Mouse (Mus musculus) heart, postnatal 0 days (tissue): ENCODE data around the gene Prss2. TPM values are rescaled to one million over a fixed set of nuclear protein-coding genes. Genes with fewer than 3 reads are reported as not detected.

Source experiments
- ATAC-seq: fragments of 200-750 bp; cut with Nextera tagmentation; 2 replicates; pipeline ENCODE4 v1.8.0; 2017; ENCODE audit warnings: low read depth, moderate number of reproducible peaks, moderate library complexity; ENCODE audit not compliant: insufficient read depth
- DNase-seq: peaks from one replicate; pipeline ENCODE4 v3.0.0-alpha.2; 2016; ENCODE audit warnings: low spot score
- H3K27ac ChIP-seq: fragments of 300-500 bp; sonication (generic); 2 replicates; pipeline ENCODE4 v1.5.1; 2014; ENCODE audit warnings: low read depth, mild to moderate bottlenecking
- H3K27me3 ChIP-seq: fragments of 300-500 bp; sonication (generic); 2 replicates; pipeline ENCODE4 v1.6.1; 2014; ENCODE audit warnings: low read length, mixed read lengths; ENCODE audit not compliant: control insufficient read depth, insufficient read depth
- H3K36me3 ChIP-seq: fragments of 300-500 bp; sonication (generic); replicated peaks from 2 replicates; pipeline ENCODE4 v1.6.1; 2014; ENCODE audit warnings: low read length, mixed read lengths; ENCODE audit not compliant: control insufficient read depth, insufficient read depth
- H3K4me1 ChIP-seq: fragments of 300-500 bp; sonication (generic); 2 replicates; pipeline ENCODE4 v1.6.1; 2014; ENCODE audit warnings: antibody characterized with exemption; ENCODE audit not compliant: control insufficient read depth, insufficient read depth
- H3K4me2 ChIP-seq: fragments of 300-500 bp; sonication (generic); 2 replicates; pipeline ENCODE4 v1.6.1; 2014; ENCODE audit warnings: low read depth, mild to moderate bottlenecking, low read length, moderate library complexity
- H3K4me3 ChIP-seq: fragments of 300-500 bp; sonication (generic); 2 replicates; pipeline ENCODE4 v1.5.1; 2014; ENCODE audit warnings: low read depth, low read length
- H3K9ac ChIP-seq: fragments of 300-500 bp; sonication (generic); replicated peaks from 2 replicates; pipeline ENCODE4 v1.6.1; 2014; ENCODE audit warnings: low read depth, low read length, mixed read lengths
- H3K9me3 ChIP-seq: fragments of 300-500 bp; sonication (generic); replicated peaks from 2 replicates; pipeline ENCODE4 v1.6.1; 2016; ENCODE audit warnings: low read length; ENCODE audit not compliant: control insufficient read depth
- CTCF ChIP-seq: IDR thresholded peaks from 2 replicates; pipeline ENCODE4 v1.5.1; 2016; ENCODE audit warnings: antibody characterized with exemption, control low read depth, low read depth
- EP300 ChIP-seq: IDR thresholded peaks from 2 replicates; pipeline ENCODE4 v1.6.1; 2016; ENCODE audit warnings: antibody characterized with exemption, low read depth
- WGBS: fragments of 180-500 bp; shearing (Covaris S2); extraction: QIAGEN DNeasy Blood & Tissue Kit; methylation state at CpG from one replicate; pipeline ENCODE4 v1.1.7; 2014; 5-methylcytosine and 5-hydroxymethylcytosine counted together
- polyA plus RNA-seq: library from polyadenylated mRNA; unstranded; fragments of >200 nt; fragmentation: Nextera tagmentation; extraction: Ambion mirVana; gene quantifications from 2 replicates; pipeline ENCODE4 v1.2.1, GENCODE M21; 2015
- total RNA-seq: library from RNA; depleted of rRNA; stranded (reverse); fragments of >200 nt; gene quantifications from 2 replicates; pipeline ENCODE4 v1.2.3, GENCODE M21; 2014; ENCODE audit warnings: low replicate concordance

The Prss2 gene
- total and polyA plus RNA-seq, 2 experiments from 2014 or later: not detected

DNA sequence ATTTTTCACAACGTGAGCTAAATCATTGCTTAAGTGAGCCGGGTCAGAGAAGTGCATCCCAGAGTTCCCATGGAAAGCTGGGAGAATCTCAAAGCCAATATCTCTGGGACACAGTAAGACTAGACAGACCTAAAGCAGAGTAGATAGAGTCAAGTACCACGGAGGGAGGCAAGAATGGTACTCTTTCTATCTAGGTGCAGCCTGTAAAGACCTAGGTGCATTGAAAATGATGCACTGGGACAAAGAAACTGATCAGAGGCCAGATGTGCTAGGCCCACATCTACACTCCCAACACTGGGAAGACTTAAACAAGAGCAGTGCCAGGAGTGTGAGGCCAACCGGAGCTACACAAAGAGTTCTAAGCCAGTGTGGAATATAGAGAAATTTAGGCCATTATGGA lies 23.7 kb downstream of the Prss2 start:
- Histone ChIP-seq H3K4me2 (peak overlapping the region; percentile 2; the same call in 1 of the 2 replicates), H3K27ac (no peak overlapping the region; the same call in 1 of the 2 replicates), H3K4me3 (peak overlapping the region; percentile 2; the same call in 1 of the 2 replicates), H3K36me3 (no peaks in the 10 kb centered on the region), H3K9ac (no peak overlapping the region), H3K27me3 (peaks cover 12% of the 10 kb centered on the region; the same call in 1 of the 2 replicates), H3K9me3 (no peaks in the 10 kb centered on the region), H3K4me1 (no peaks in the 10 kb centered on the region)
- ATAC-seq (no peak), DNase-seq (no peak)
- 86% methylated on average over 4 of the region's 4 CpGs for WGBS
- no peak for TF ChIP-seq CTCF
- TF ChIP-seq EP300: no peak

DNA sequence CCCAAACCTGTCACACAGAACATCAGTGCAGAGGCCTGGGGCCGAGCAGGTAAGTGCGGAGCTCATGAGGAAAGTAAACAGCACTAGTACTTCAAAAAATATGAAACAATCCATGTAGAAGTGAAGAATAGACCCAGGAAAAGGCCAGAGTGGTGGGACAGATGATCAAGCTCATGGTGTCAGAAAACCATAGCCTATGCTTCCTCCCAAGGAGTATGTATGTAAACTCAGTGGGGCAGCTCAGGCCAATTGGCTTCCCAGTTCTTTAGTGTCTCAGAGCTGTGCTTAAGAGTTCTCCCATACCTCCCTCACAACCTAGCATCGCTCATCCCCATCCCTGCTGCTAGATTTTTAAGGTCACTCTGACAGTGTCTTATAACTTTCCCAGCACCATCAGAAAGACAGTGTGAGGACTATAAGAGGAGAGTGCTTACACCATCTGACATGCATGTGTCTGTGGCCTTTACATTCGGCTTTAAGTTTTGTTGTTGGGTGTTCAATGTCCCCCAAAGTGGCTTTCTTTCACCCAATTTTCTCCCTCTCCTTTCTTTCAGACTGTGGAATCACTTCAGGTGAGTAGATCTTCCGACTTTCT lies 25.6 kb downstream of the Prss2 start:
- TF ChIP-seq EP300 (no peak), CTCF (no peak)
- peaks cover 12% of the 10 kb centered on the region; the same call in 1 of the 2 replicates for H3K27me3 ChIP-seq
- H3K27ac ChIP-seq: peak overlapping the region; percentile 15; the same call in 1 of the 2 replicates
- H3K4me1 ChIP-seq: no peaks in the 10 kb centered on the region
- H3K9me3 ChIP-seq: no peaks in the 10 kb centered on the region
- H3K4me2 ChIP-seq: no peak overlapping the region; the same call in 1 of the 2 replicates
- ATAC-seq (no peak), DNase-seq (no peak)
- H3K4me3 ChIP-seq: no peak overlapping the region
- 80% methylated on average over 5 of the region's 5 CpGs for WGBS
- H3K9ac ChIP-seq: no peak overlapping the region
- no peaks in the 10 kb centered on the region for H3K36me3 ChIP-seq

DNA sequence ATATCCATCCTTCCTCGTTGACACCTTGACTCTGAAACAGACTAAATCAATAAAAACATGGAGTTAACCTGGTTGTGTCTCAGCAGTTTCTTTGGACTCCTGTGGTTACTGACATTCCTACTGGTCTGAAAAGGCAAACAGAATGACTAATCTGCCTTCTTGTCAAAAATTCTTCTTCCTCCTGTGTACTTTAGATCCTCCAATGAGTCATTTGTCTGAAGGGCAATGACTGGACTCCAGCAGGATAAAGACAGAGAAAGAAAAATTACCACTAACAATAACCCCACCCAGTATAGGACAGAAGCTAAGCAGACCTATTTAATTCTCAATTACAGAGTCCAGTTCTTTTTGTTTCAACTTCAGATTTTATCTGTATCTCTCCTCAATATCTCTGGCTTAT lies 26.7 kb downstream of the Prss2 start:
- WGBS: 37% methylated on average over 1 of the region's 1 CpGs
- TF ChIP-seq EP300: no peak

DNA sequence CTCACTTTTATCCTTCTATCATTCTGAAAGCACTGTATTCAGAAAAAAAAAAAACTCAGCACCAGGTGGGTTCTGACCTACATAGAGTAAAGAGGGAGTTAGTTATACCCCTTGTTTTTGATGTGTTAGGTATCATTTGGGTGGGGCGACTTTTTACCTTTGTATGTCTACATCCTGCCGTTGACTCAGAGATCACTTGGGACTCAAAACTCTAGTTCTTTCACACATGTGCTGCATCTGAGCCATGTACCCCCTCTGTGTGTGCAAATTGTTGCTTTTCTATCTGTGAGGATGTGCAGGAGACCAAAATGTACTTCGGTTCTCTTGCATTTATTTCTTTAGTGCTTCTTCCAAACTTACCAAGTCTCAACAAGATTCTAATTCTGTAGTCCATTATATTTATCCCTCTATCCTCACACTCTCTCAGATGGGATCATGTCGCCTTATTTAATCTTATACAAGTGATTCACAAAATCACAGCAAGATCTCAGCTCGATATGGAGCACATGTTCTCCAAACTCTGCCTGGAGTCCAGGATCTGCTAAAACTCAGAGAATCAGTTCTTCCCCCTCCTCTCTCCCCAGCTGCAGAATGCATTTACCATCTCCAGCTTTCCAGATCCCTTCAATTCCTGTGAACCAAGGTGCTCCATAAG lies 31.9 kb downstream of the Prss2 start:
- Histone ChIP-seq H3K27me3 (no peaks in the 10 kb centered on the region), H3K4me3 (no peak overlapping the region), H3K9me3 (no peaks in the 10 kb centered on the region), H3K9ac (no peak overlapping the region), H3K36me3 (no peaks in the 10 kb centered on the region), H3K27ac (peak overlapping the region; percentile 41; the same call in 1 of the 2 replicates), H3K4me2 (no peak overlapping the region), H3K4me1 (no peaks in the 10 kb centered on the region)
- ATAC-seq (no peak), DNase-seq (no peak)
- TF ChIP-seq CTCF: no peak
- 65% methylated on average over 5 of the region's 5 CpGs for WGBS

More for the DNA sequence above, 26.7 kb downstream of the Prss2 start:
- ATAC-seq: no peak
- Histone ChIP-seq H3K27ac (peak overlapping the region; percentile 15; the same call in 1 of the 2 replicates), H3K9ac (no peak overlapping the region), H3K4me3 (no peak overlapping the region), H3K27me3 (0 out of 2 replicates have a peak, but pooled peaks cover 5% of the 10 kb centered on the region), H3K4me2 (no peak overlapping the region), H3K4me1 (no peaks in the 10 kb centered on the region), H3K36me3 (no peaks in the 10 kb centered on the region), H3K9me3 (no peaks in the 10 kb centered on the region)
- DNase-seq: no peak

DNA sequence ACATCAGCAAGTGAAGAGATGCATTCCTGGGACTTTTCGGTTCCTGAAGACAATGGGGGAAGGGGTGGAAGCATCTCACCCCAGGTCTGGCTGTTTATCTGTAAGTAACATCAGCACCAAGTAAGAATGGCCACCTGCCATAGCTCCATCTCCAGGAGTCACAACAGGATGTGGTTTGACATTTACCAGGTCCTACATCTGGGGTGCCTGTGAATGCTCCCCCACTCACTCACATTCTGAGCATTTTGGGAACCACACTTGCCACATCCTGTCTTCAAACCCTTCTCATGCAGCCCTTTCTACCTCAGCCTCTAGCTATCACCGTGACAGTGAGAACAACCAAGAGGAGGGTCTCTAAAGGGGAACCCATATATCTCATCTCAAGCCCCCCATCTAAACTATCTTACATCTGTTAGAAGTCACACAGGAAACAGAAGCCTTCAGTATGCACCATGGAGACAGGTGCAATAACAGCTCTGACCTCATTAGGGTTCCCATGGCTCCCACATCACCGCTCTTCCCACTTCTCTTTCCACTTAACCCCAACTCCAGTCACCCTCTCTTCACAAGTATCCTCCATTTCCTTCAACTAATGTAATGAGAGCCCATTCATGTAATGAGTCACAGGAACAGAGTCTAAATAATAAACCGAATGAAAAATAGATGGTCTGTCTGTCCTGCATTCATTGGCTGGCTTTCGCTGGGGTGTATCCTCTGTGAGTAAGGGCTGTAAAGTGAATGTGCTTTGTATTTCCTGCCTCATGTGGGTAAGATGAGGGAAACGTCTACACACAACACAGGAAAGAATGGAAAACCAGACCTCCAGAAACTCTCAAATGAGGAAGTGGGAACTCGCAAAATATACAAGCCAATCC lies 32.9 kb downstream of the Prss2 start:
- no peak overlapping the region for H3K4me3 ChIP-seq
- H3K27me3 ChIP-seq: no peaks in the 10 kb centered on the region
- no peak for DNase-seq
- ATAC-seq: no peak
- H3K4me2 ChIP-seq: no peak overlapping the region
- 58% methylated on average over 7 of the region's 7 CpGs for WGBS
- H3K9me3 ChIP-seq: no peaks in the 10 kb centered on the region
- peak overlapping the region; percentile 49; the same call in 1 of the 2 replicates for H3K27ac ChIP-seq
- H3K36me3 ChIP-seq: no peaks in the 10 kb centered on the region
- H3K4me1 ChIP-seq: no peaks in the 10 kb centered on the region
- no peak overlapping the region for H3K9ac ChIP-seq
- TF ChIP-seq EP300 (no peak), CTCF (no peak)
